Mouse (Mus musculus) R1 (cell line): ENCODE data around the gene Mest.

ENCODE experiments used
- DNase-seq: peaks from one replicate; pipeline ENCODE4 v3.0.0-alpha.2; 2018; ENCODE audit warnings: low read depth, low spot score

The Mest gene

DNA sequence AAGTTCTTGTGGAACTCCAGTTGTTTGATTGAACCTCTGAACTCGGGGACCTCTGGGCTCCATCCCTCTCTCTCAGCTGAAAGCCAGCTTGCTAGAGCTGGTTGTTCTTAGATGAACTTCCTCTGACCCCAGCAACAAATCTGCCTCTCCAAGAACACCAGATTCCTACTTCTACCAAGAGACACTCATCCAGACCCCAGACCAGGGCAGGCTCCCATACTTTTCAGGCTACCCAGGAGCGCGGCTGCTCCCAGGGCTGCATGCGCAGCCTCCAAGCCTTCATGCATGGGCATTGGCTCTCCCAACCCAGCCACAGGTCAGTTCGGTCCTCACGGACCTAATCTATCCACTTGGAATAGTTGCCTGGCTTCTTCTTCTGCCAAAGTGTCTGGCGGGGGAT is at the start of gene Mest:
Gene Mest (plus strand): TSS at position 217 of the 400 bp plus-strand sequence.
- no peak for DNase-seq

DNA sequence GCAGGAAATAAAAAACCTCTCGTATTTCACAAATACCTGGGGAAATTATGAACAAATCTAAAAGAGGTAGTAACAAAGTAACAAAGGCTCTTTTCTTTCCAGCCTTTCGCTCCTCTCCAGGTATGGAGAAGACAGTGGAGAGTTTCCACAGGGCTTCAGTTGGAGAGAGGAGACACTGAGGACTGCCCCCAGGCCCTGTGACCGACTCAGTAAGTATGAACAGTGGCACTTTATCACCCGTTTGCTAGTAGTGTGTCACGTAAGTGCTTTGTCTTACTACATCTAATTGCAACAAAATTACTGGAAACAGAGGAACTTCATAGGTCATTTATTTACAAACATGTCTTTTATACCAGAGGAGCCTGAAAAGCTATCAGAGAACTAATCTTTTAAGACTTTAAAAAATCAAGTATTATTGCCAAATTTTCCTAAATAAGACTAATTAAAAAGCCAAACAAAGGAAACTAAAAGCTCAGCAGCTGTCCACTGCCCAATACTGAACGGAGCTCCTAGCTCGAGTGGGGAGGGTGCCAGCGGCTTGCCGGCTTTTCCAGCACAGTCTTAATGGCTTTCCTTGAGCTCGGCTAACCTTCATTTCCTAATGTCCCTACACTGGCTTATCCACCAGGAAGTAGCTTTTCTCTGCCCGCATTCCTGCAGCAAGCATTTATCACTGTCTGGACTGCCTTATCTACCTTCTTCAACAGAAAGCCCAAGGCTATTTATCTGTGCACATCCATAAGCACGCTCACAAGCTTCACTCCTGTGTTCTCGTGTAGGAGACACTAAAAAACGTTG is 49.4 kb upstream of the Mest start:
- DNase-seq: no peak

DNA sequence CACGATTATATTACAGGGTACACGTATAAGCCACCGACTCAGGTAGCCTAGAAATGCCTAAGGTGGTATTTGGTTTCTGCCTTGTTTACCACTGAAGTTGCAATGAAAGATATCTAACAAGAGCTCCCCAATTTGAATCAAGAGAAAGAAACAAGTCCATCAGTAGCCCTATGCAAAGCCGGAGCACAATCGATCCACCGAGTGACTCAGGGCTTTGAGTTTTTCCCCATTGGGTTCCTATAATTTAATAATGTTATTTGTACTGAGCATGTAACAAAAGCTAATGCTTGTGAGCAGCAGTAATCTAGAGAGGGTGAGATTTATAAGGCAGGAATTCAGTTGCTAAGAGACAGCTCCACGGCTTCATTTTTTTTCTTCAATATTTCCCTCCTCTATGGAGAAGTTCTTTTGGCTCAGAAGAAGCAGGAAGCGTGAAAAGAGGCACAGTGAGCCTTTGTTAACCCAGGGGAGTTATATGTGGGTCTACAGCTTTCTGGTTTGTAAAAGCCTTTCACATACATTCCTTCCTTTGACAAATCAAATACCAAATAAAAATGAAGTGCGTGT is 48.5 kb upstream of the Mest start:
- no peak for DNase-seq

DNA sequence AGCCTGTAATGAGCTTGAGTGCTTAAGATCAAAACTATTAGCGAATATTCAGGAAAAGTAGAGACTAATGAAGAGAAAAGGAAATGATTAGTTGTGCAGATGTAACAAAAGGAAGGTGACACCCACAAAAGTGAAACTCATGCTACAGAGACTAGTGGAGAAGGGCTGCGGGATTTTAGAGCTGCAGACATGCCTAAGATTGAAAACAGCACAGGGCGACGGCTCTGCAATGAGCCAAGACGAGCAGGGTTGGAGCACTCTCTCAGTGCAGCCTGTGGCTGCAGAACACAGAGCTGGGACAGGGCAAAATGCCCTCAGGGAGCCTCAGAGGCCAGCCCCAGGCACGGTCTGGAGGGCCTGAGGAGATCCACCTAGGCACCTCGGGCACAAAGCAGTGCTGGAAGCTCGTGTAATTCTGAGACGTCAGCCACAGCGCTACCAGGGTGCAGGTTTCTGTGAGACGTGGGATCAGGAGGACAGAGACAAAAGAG is 48.0 kb upstream of the Mest start:
- DNase-seq: no peak

DNA sequence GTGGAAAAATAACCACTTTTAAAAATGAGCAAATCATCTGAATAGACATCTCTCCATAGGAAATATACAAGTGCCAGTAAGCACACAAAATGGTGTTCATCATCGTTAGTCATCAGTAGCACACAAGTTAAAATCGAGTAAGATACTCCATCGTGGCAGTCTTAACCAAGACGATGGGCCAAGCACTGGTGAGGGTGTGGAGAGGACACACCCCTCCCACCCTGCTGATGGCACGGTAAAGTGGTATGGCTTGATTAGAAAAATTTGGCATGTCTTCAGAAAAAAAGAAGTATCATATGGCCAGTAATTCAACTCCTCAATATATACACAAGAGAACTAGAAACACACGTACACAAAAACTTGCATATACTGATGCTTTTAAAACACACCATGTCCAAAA is 46.8 kb upstream of the Mest start:
- no peak for DNase-seq

DNA sequence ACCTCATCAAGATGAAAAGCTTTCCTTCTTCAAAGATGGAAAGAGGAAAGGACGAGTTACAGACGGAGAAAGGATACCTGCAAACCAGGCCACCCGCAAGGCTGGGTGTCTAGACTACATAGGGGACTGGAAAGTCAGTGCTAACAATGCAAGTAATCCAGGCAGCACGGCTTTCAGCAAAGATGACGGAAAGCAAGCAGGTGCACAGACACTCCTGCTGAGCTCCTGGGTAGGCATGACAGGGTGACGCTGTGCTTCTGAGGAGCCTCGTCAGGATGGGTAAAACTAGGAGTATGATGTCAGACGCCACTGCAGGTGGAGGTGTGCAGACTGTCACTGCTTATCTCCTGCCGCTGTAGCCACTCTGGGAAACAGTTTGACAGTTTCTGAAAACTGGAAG is 45.8 kb upstream of the Mest start:
- no peak for DNase-seq

DNA sequence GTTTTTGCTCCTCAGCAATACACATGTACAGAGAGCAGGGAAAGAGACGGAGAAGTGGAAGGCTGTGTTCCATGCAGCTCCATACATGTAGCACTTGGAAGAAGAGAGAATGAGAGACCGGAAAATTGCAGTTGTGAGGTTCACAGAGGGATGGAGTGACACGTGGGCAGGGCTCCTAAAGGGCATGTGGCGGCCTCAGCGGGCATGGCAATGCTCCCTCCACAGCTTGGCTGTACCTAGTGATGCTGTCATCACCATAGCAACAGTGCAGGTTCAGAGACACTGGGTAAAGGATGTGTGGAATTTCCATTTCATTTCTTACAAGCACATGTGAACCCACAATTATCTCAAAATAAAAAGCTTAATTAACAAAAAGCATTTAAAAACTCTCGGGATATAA is 44.9 kb upstream of the Mest start:
- DNase-seq: no peak

DNA sequence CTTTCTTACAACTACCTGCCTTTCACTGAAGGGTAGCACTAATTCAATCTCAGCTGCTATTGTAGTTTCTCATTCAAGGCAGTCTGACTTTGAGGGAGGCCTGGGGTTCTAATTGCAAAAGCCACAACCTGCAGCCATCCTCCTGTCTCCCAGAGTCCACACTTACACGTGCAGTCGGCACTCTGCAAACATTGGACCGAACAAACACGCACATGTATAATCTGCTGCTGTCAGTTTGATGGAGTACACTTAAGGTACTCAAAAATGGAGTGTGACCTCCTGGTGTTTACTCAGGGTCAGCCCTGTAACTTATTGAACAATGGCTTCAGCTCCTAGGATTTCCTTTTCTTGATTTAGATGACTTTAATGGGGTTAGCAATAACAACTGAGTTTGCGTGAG is 43.8 kb upstream of the Mest start:
- DNase-seq: no peak

DNA sequence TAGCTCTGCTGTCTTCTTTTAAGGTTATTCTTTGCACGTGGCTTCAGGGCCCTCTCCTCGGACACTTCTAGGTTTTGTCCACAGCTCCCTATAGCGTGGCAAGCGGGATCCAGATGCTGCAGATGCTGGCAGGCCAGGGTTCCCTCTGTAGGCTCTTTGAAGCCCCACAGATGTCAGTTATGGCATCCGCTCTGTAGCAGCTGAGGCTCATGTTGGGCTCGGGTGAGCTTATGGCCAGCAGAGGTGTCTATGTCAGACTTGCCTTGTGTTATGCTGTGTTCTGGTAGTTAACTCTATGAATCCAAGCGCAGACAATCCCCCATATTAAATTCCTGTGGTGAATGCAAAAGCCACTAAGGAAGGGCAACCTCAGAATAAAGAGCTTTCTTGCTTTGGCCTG is 42.9 kb upstream of the Mest start:
- no peak for DNase-seq

DNA sequence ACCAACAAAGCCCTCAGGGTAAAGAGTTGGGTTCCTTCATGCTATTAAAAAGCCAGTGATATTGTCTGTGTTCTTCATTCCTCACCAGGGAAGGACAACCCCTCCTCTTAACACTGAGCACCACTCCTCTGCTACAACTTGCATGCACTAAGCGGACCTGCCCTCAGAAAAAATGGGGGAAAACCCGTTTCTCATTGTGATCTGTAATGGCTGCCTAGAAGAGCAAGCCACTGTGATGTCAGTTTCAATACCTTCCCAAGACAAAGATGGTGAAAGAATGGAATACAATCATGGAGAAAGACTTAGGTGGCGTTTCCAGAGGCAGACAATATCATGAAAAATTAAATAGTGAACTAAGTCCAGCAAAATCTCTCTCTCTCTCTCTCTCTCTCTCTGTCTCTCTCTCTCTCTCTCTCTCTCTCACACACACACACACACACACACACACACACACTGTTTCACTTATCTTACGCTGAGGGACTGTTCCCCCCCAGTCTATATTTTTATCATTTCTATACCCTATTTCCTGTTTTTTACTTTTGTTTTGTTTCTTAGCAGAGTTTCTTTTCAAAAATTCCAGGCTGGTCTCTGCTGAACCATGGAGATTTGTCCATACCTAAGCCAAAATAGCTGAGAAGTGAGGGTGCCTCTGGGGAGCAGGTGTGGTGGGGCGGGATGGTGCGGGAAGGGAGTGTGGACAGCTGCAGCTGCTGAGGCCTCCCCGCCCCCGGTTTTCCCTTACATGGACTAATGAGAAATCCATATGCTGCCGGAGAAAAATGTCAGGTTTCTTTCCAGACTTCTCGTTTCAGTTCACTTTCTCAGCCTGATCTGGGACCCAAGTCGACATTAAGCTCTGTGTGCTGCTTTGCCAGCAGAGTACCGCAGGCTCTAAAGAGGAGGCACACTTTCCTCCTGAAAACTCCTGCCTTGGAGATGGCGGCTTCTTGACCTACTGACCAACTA is 41.1 kb upstream of the Mest start:
- DNase-seq: no peak

DNA sequence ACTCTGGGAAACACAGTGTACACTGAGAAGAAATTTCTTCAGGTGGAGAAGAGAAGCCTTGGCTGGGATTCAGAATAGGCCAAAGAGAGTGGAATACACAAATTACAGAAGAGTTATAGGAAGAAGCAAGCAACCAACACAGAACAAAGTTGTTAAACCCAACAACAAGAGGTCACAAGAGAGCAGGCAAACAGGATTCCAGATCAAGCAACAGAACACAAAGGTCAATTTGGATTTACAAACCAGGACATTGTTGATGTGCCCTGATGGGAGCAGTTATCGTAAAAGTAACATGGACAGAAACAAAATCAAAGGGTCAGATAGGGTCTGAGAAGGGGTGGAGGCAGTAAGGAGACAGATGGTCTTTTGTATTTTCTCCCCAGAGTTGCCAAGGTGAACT is 38.8 kb upstream of the Mest start:
- no peak for DNase-seq

DNA sequence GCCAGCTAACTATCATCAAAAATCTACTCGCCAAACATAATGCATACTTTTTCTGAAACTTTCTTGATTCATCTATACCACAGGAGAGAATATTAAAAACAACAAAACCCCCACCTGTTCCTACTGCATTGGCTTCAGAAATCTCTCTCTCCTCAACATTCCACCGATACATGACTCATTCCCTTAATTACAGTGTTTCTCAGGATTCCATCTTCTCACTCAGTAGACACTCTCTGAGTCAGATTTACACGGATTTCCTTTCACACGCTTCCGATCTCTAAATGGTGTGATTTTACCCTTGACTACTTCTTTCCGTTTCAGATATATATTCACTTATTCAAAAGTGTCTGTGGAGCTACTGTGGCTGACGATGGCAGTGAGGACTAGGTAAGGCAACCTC is 36.1 kb upstream of the Mest start:
- no peak for DNase-seq

DNA sequence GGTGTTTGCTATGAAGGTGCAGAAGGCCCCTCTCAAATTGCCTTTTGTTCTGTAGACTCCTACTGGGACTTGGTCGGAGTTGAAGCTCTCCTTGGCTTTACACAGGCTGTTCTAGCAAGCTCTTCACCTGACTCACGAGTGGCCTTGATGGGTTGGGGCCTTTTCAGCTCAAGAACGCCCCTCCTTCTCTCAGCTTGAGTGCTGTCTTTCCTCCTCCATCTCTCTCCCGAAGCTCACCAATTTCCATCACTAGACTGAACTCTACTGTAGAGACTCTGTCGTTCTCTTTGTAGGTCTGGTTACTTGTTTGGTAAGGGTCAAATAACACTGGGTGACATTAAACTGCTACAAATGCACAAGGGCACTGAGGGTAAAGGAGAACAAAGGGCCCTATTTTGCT is 30.5 kb upstream of the Mest start:
- peak; percentile 64 for DNase-seq

DNA sequence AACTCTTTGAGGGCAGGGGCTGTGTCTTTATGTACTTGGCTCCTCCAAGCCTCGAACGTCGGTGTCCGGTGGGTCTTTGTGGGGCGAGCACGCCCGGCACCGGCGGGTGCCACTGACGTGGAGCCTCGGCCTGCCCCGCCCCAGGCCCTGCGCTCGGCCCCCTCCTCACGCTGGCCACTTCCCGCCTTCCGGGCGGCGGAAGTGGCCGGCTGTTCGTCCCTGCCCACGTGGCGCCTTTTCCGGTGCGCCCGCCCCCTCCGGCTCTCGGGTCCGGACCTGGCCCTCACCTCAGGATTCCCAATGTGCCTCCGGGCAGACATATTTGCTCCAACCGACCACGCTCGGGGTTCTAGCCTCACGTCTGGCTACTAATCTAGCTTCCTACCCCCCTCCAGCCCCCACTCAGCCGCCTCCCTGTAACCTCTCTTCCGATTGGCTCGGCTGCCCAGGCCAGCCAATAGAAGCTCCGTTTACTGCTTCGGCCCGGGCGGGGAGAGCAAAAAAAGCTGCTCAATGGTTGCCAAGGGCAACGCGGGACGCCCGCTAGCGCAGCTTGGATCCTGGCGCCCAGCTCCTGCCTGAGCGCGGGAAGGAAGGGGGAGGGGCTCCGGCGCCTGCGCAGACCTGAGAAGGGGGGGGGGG is 29.9 kb upstream of the Mest start, which contains the start of gene Cep41:
Gene Cep41 (minus strand): TSS at position 400 of the 642 bp plus-strand sequence.
- peak; percentile 97 for DNase-seq

DNA sequence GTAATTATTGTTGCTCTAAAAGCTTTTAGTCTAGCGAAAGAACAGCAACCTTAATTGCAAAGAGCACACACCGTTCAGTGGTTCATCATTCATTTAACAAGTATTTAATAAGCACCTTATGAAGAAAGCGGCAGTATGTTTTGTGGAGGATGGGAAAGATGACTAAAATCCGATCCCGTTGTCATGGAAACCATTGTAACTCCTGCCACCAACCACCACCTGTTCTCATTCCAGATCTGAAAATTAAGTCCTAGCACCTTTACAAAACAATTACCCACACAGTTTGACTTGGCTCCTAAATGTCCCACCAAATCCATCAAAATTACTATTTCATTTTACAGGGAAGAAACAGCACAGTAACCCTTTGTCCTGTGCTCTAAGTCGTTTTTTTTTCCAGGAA is 29.1 kb upstream of the Mest start:
- DNase-seq: peak; percentile 47

DNA sequence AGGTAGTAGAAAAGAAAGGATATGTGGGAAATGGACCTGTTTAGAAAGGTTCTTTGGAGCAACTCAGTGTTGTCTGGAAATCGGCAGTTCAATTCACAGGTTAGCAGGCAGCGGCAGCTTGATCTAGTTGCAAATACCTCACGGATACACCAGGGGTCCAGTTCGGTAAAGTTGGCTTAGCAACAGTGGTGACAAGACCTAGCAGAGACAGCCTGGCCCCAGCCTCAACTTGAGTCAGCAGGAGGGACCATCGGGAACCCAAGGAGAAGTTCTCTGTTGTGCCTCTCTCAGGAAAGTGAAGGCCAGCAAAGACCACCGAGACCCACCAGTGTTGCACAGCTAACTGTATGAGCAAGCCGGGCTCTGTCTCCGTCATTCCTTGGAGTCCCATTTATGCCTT is 28.2 kb upstream of the Mest start:
- peak; percentile 56 for DNase-seq

DNA sequence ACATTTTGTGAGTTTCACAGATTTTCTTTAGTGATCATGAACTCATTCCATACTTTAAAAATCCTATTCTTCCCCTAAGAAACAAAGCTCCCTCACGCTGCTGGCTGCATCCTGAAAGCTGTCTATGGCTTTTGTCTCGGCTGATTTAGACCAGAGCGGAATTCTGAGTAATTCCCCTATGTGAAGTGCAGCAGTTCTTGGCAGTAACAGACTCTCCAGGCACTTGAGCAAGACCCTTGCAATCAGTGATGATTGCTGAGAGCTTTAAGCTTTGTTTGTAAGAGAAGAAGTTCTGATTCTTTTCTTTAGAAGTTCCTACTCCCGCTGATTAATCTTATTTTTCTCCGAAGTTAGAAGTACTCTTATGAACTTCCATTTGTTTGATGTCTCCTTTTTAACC is 25.9 kb upstream of the Mest start:
- no peak for DNase-seq

DNA sequence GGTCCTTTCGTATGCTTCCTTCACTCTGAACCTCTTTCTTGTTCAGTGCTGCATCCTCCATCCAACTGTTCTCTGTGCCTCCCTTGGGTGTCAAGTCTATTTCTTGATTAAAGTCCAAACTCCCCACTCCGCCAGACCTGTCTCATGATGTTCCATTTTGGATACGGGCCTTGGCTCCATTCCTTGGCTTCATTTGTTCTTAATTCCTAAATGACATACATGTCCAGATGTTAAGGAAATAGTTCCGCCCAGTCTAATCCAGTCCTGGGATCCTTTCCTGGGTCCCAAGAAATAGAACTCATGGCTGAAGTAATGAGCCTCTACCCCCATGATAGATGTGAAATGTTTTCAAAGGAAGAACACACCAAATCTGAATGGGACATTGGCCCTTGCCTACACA is 25.3 kb upstream of the Mest start:
- DNase-seq: no peak

DNA sequence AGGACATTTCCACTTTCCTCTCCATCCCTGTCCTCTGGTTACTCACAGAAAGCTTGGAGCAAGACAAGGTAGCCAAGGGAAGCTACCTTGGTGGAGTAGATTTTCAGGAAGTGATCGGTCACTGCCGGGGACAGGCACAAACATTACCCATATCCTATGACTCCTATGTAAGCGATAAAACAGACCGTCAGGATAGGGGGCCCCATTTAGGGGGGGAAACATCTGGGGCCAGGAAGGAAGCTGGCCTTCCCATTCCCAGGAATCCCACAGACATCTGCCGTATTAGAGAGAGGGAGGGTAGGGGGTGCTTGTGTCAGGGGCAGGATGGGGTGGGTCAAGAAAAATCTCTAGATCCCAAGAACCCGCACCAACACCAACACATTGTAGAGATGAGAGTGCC is 23.2 kb upstream of the Mest start:
- no peak for DNase-seq

DNA sequence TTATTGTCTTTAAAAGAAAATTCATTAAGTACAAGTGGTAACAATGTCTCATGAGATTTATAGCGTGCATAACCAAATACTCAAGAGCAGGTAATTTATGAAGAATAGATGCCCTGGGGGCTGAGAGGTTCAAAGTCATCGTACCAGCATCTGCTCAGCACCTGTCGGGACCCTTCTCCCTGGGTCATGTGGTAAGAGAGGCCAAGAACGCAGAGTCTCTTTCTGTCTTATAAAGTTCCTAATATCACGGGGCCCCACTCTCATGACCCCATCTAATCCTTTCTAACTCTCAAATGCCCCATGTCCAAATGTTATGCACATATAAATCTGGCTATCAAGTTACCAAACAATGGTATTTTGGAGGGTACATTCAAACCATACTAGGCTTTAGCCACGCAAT is 20.5 kb upstream of the Mest start:
- DNase-seq: no peak

DNA sequence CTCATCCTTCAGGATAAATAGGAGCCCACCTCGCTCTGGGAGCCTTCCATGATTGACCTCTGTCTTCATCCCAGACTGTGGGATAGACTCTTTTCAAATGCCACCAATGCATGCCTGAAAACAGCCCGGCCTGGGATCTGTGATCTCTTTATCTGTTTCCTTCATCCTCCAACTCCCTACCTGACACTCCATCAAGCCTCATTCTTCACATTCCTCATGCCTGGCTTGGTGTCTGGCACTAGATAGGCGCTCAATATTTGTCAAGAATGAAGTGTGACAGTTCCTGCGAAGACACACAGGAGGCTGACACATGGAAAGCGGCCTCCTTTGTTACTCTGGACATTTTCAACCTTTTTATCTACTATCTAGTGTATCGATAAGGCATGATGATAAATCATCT is 19.9 kb upstream of the Mest start:
- no peak for DNase-seq
